Mouse (Mus musculus): ENCODE measurements at regions not wholly inside any gene's neighbourhood (a gene's known extent, or its start where the extent isn't known, plus 50 kb on each side); places are given as distances from the start of the nearest gene placed in this dataset.
A peak's percentile ranks its signal among the peaks of the same experiment; 100 is the strongest.

- Histone ChIP-seq H3K27me3 (ENCODE audit: control insufficient read depth, insufficient read depth, low read length) (no peaks in the 10 kb centered on the region), H3K27ac (replicated peaks; ENCODE audit: low read depth, low read length) (no peak overlapping the region), H3K4me2 (ENCODE audit: low read length) (no peak overlapping the region), H3K4me1 (ENCODE audit: control insufficient read depth, insufficient read depth, low read length) (no peaks in the 10 kb centered on the region), H3K36me3 (ENCODE audit: control insufficient read depth, insufficient read depth, low read length) (no peaks in the 10 kb centered on the region), H3K4me3 (replicated peaks; ENCODE audit: low read depth, low read length) (no peak overlapping the region), H3K9me3 (ENCODE audit: control insufficient read depth, low read length) (no peaks in the 10 kb centered on the region), H3K9ac (replicated peaks; ENCODE audit: low read length) (no peak overlapping the region)
- DNase-seq (no peak), ATAC-seq (ENCODE audit: low FRiP score, low TSS enrichment) (no peak)
- WGBS: 97% methylated on average over 1 of the region's 1 CpGs
These were observed 106.3 kb downstream of the D1Ertd622e start for GRCm38 (mm10) chr1:97555565-97555955.

GRCm38 (mm10) chr1:97554936-97555564, 106.8 kb downstream of the D1Ertd622e start:
- Histone ChIP-seq H3K4me3 (replicated peaks; ENCODE audit: low read depth, low read length) (no peak overlapping the region), H3K27ac (replicated peaks; ENCODE audit: low read depth, low read length) (no peak overlapping the region)
- WGBS: 79% methylated on average over 6 of the region's 6 CpGs

GRCm38 (mm10) chr1:97553485-97554474, 108.1 kb downstream of the D1Ertd622e start:
- Histone ChIP-seq H3K4me2 (ENCODE audit: low read length) (no peak overlapping the region), H3K27me3 (ENCODE audit: control insufficient read depth, insufficient read depth, low read length) (no peaks in the 10 kb centered on the region), H3K4me3 (replicated peaks; ENCODE audit: low read depth, low read length) (no peak overlapping the region), H3K4me1 (ENCODE audit: control insufficient read depth, insufficient read depth, low read length) (no peaks in the 10 kb centered on the region), H3K27ac (replicated peaks; ENCODE audit: low read depth, low read length) (no peak overlapping the region), H3K9me3 (ENCODE audit: control insufficient read depth, low read length) (no peaks in the 10 kb centered on the region), H3K9ac (replicated peaks; ENCODE audit: low read length) (no peak overlapping the region), H3K36me3 (ENCODE audit: control insufficient read depth, insufficient read depth, low read length) (no peaks in the 10 kb centered on the region)
- 49% methylated on average over 8 of the region's 8 CpGs for WGBS
- ATAC-seq (ENCODE audit: low FRiP score, low TSS enrichment) (peak; percentile 80), DNase-seq (peak; percentile 54)

More at GRCm38 (mm10) chr1:97554936-97555564, 106.8 kb downstream of the D1Ertd622e start:
- H3K9ac ChIP-seq (replicated peaks; ENCODE audit: low read length): no peak overlapping the region
- no peaks in the 10 kb centered on the region for H3K36me3 ChIP-seq (ENCODE audit: control insufficient read depth, insufficient read depth, low read length)
- no peak overlapping the region for H3K4me2 ChIP-seq (ENCODE audit: low read length)
- no peaks in the 10 kb centered on the region for H3K27me3 ChIP-seq (ENCODE audit: control insufficient read depth, insufficient read depth, low read length)
- no peaks in the 10 kb centered on the region for H3K9me3 ChIP-seq (ENCODE audit: control insufficient read depth, low read length)
- DNase-seq: no peak
- ATAC-seq (ENCODE audit: low FRiP score, low TSS enrichment): no peak
- no peaks in the 10 kb centered on the region for H3K4me1 ChIP-seq (ENCODE audit: control insufficient read depth, insufficient read depth, low read length)

- H3K27ac ChIP-seq (replicated peaks; ENCODE audit: low read depth, low read length): no peak overlapping the region
- H3K36me3 ChIP-seq (ENCODE audit: control insufficient read depth, insufficient read depth, low read length): no peaks in the 10 kb centered on the region
- no peak overlapping the region for H3K4me3 ChIP-seq (replicated peaks; ENCODE audit: low read depth, low read length)
- H3K9me3 ChIP-seq (ENCODE audit: control insufficient read depth, low read length): no peaks in the 10 kb centered on the region
- WGBS: 88% methylated on average over 2 of the region's 2 CpGs
- H3K9ac ChIP-seq (replicated peaks; ENCODE audit: low read length): no peak overlapping the region
- DNase-seq (no peak), ATAC-seq (ENCODE audit: low FRiP score, low TSS enrichment) (no peak)
- no peak overlapping the region for H3K4me2 ChIP-seq (ENCODE audit: low read length)
- no peaks in the 10 kb centered on the region for H3K27me3 ChIP-seq (ENCODE audit: control insufficient read depth, insufficient read depth, low read length)
- H3K4me1 ChIP-seq (ENCODE audit: control insufficient read depth, insufficient read depth, low read length): no peaks in the 10 kb centered on the region
These were observed 109.0 kb downstream of the D1Ertd622e start for GRCm38 (mm10) chr1:97552886-97553285.

DNA sequence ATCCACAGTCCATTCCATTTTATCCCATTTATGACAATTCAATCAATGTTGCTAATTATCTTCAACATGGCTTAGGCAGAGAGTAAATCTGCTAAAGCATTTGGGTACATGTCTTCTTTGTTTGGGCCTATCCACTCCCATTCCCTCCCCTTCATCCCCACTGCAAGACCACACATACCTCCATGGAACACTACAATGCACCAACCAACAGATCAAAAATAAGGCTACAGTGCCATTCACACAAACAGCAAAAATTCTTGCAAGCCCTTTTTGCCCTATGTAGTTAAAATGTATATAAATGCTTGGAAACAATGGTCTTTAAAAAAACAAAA, 120.7 kb downstream of the D1Ertd622e start:
- no peaks in the 10 kb centered on the region for H3K9me3 ChIP-seq (ENCODE audit: control insufficient read depth, low read length)
- H3K27ac ChIP-seq (replicated peaks; ENCODE audit: low read depth, low read length): 0 out of 2 replicates have a peak overlapping the region, but pooled peaks have one; percentile 38
- no peaks in the 10 kb centered on the region for H3K36me3 ChIP-seq (ENCODE audit: control insufficient read depth, insufficient read depth, low read length)
- peak overlapping the region; percentile 14; the same call in 1 of the 2 replicates for H3K4me2 ChIP-seq (ENCODE audit: low read length)
- 0 out of 2 replicates have a peak, but pooled peaks cover 8% of the 10 kb centered on the region for H3K4me1 ChIP-seq (ENCODE audit: control insufficient read depth, insufficient read depth, low read length)
- 0 out of 2 replicates have a peak, but pooled peaks have one; percentile 26 for ATAC-seq (ENCODE audit: low FRiP score, low TSS enrichment)
- no peak for DNase-seq
- H3K4me3 ChIP-seq (replicated peaks; ENCODE audit: low read depth, low read length): no peak overlapping the region
- H3K9ac ChIP-seq (replicated peaks; ENCODE audit: low read length): no peak overlapping the region
- no peaks in the 10 kb centered on the region for H3K27me3 ChIP-seq (ENCODE audit: control insufficient read depth, insufficient read depth, low read length)

DNA sequence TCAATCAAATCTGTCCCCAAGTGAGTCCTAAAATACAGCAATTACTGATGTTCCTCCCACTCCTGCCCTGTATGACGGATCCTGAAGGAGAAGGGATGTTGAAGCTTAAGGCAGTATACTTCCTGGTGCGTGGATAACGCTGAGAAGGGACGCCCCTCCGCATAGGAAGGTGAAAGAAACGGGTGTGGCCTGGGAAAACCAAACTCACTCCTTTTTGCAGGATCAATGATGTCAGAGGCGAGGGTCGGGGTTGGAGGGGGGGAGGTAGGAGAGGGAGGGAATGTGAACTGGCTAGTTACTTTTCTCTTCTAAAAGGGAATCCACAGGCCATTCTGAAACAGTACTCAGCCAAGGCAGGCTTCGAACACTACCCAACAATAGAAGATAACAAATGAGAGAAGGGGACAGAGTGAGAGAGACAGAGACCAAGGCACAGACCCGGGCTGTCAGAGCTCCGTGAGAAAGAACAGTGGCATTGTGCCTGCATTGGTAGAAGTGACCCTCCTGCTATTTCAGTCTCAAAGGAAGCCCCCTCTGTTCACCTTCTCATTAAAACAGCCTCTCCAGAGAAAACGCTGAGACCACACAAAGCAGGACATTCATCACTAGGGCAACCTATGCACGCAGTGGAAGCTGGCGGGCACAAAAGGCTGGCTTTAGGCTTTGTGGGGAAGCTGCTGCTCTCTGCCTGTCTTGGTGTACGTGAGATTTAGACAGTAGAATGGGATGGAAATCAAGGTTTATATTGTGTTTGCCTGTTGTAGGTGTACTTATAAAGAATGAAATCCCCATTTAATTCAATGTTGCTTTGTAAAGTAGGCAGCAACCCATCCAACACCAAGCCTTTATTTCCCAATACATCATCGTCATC, 121.3 kb downstream of the D1Ertd622e start:
- ATAC-seq (ENCODE audit: low FRiP score, low TSS enrichment): peak; percentile 89
- WGBS: 6% methylated on average over 16 of the region's 16 CpGs
- H3K4me3 ChIP-seq (replicated peaks; ENCODE audit: low read depth, low read length): no peak overlapping the region
- H3K27ac ChIP-seq (replicated peaks; ENCODE audit: low read depth, low read length): peak overlapping the region; percentile 38; the same call in 1 of the 2 replicates
- H3K9ac ChIP-seq (replicated peaks; ENCODE audit: low read length): no peak overlapping the region
- 0 out of 2 replicates have a peak, but pooled peaks cover 8% of the 10 kb centered on the region for H3K4me1 ChIP-seq (ENCODE audit: control insufficient read depth, insufficient read depth, low read length)
- no peaks in the 10 kb centered on the region for H3K27me3 ChIP-seq (ENCODE audit: control insufficient read depth, insufficient read depth, low read length)
- no peaks in the 10 kb centered on the region for H3K36me3 ChIP-seq (ENCODE audit: control insufficient read depth, insufficient read depth, low read length)
- DNase-seq: peak; percentile 78
- H3K4me2 ChIP-seq (ENCODE audit: low read length): peak overlapping the region; percentile 14
- H3K9me3 ChIP-seq (ENCODE audit: control insufficient read depth, low read length): no peaks in the 10 kb centered on the region

DNA sequence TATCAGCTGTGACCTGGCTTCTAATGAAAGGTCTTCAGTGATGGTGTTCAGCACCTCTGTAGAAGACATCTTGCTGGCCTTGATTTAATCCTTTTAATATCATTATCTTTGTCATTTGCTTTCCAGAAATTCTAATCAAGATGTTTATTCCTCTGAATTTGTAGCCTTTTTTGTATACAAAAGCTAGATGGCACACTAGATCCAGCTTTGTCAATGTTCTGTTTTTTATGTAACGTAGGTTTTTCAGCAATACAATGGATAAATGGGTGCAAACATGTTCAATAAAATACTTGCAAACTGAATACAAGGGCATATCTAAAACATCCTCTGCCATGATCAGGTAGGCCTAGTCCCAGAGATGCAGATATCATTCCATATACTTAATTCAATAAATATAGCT, 165.0 kb downstream of the D1Ertd622e start:
- Histone ChIP-seq H3K4me3 (replicated peaks; ENCODE audit: low read depth, low read length) (no peak overlapping the region), H3K9me3 (ENCODE audit: control insufficient read depth, low read length) (no peaks in the 10 kb centered on the region), H3K4me2 (ENCODE audit: low read length) (no peak overlapping the region), H3K9ac (replicated peaks; ENCODE audit: low read length) (no peak overlapping the region), H3K27ac (replicated peaks; ENCODE audit: low read depth, low read length) (no peak overlapping the region), H3K27me3 (ENCODE audit: control insufficient read depth, insufficient read depth, low read length) (no peaks in the 10 kb centered on the region), H3K4me1 (ENCODE audit: control insufficient read depth, insufficient read depth, low read length) (no peaks in the 10 kb centered on the region), H3K36me3 (ENCODE audit: control insufficient read depth, insufficient read depth, low read length) (no peaks in the 10 kb centered on the region)
- ATAC-seq (ENCODE audit: low FRiP score, low TSS enrichment): no peak
- no peak for DNase-seq
- 78% methylated on average over 1 of the region's 1 CpGs for WGBS

DNA sequence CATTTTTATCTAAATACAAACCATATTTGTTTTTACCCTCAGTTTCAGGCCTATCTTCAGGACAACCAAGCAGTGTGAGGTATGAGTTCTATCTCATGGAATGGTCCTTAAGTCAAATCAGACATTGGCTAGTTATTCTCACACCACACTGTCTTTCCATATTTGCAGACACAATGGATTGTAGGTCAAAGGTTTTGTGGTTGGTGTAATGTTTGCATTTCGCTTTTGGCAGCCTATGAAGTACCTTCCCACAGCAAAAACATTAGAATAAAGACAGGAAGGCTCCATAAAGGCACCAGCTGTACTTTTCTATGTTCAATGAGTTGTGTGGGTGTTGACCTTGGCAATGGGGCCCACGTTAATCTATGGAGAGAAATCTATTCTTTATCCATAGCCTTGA, 182.0 kb downstream of the D1Ertd622e start:
- WGBS: 67% methylated on average over 2 of the region's 2 CpGs
- Histone ChIP-seq H3K27ac (replicated peaks; ENCODE audit: low read depth, low read length) (no peak overlapping the region), H3K9ac (replicated peaks; ENCODE audit: low read length) (no peak overlapping the region), H3K4me1 (ENCODE audit: control insufficient read depth, insufficient read depth, low read length) (no peaks in the 10 kb centered on the region), H3K4me2 (ENCODE audit: low read length) (no peak overlapping the region), H3K9me3 (ENCODE audit: control insufficient read depth, low read length) (no peaks in the 10 kb centered on the region), H3K4me3 (replicated peaks; ENCODE audit: low read depth, low read length) (no peak overlapping the region), H3K36me3 (ENCODE audit: control insufficient read depth, insufficient read depth, low read length) (no peaks in the 10 kb centered on the region), H3K27me3 (ENCODE audit: control insufficient read depth, insufficient read depth, low read length) (no peaks in the 10 kb centered on the region)
- ATAC-seq (ENCODE audit: low FRiP score, low TSS enrichment): no peak
- no peak for DNase-seq

Data from midbrain, embryonic 14.5 days (tissue).